35 mouse cellular contexts compared by ENCODE assay signal in genomic region chr2:10583103-10583502, GRCm38 (mm10).
"Had no signal": no experiment of that assay in that cellular context is flagged by ENCODE, and none has a peak within 500 bp of the region (broad histone marks: within the 10 kb centered on the region; RNA-seq: fewer than 3 reads in every experiment).

No protein-coding gene starts in this region.

- H3K9ac ChIP-seq: heart, embryonic 12.5 days; heart, embryonic 13.5 days; heart, embryonic 15.5 days; hindbrain, embryonic 12.5 days; hindbrain, embryonic 13.5 days; hindbrain, embryonic 14.5 days; hindbrain, embryonic 15.5 days; intestine, embryonic 15.5 days; kidney, embryonic 15.5 days had no signal

- H3K9me3 ChIP-seq: heart, embryonic 10.5 days; heart, embryonic 12.5 days; heart, embryonic 13.5 days; heart, embryonic 15.5 days; hindbrain, embryonic 10.5 days; hindbrain, embryonic 12.5 days; hindbrain, embryonic 13.5 days; hindbrain, embryonic 15.5 days; intestine, embryonic 15.5 days; kidney, embryonic 15.5 days had no signal

- H3K27ac ChIP-seq: heart, embryonic 10.5 days; heart, embryonic 13.5 days; heart, embryonic 15.5 days; hindbrain, embryonic 10.5 days; hindbrain, embryonic 12.5 days; hindbrain, embryonic 13.5 days; hindbrain, embryonic 14.5 days; hindbrain, embryonic 15.5 days; hindbrain, postnatal 0 days; intestine, embryonic 15.5 days; kidney, embryonic 15.5 days; kidney, postnatal 0 days; layer of hippocampus, adult 2 months; left cerebral cortex, adult 2 months had no signal

- DNase-seq: heart, postnatal 10 days; heart, postnatal 14 days; heart, postnatal 36 days; heart, postnatal 4 days; kidney, adult 11 months; kidney, adult 18-20 months; kidney, adult 2 months; kidney, adult 8-10 months; kidney, adult 9 months; kidney, postnatal 10 days; kidney, postnatal 14 days; kidney, postnatal 25 days; kidney, postnatal 36 days; kidney, postnatal 4 days; layer of hippocampus, adult 9-11 months; layer of hippocampus, postnatal 36 days had no signal

- ATAC-seq: hindbrain, embryonic 16.5 days; hindbrain, postnatal 0 days; intestine, embryonic 15.5 days; intestine, embryonic 16.5 days; intestine, postnatal 0 days had no signal

- H3K4me1 ChIP-seq: heart, embryonic 10.5 days; hindbrain, embryonic 10.5 days; hindbrain, embryonic 12.5 days; hindbrain, embryonic 13.5 days; hindbrain, embryonic 15.5 days; intestine, embryonic 15.5 days; kidney, embryonic 15.5 days had no signal

- H3K4me3 ChIP-seq: heart, embryonic 10.5 days; heart, embryonic 12.5 days; heart, embryonic 13.5 days; heart, embryonic 15.5 days; hindbrain, embryonic 10.5 days; hindbrain, embryonic 12.5 days; hindbrain, embryonic 13.5 days; hindbrain, embryonic 15.5 days; intestine, embryonic 15.5 days; kidney, embryonic 15.5 days; layer of hippocampus, adult 2 months; left cerebral cortex, adult 2 months had no signal

- H3K4me2 ChIP-seq: heart, embryonic 11.5 days; heart, embryonic 12.5 days; heart, embryonic 13.5 days; heart, embryonic 15.5 days; hindbrain, embryonic 12.5 days; hindbrain, embryonic 13.5 days; hindbrain, embryonic 14.5 days; hindbrain, embryonic 15.5 days; intestine, embryonic 15.5 days; kidney, embryonic 15.5 days had no signal

- H3K27me3 ChIP-seq: heart, embryonic 12.5 days; heart, embryonic 13.5 days; heart, embryonic 15.5 days; hindbrain, embryonic 12.5 days; hindbrain, embryonic 13.5 days; hindbrain, embryonic 15.5 days; intestine, embryonic 15.5 days; kidney, embryonic 15.5 days had no signal

- H3K36me3 ChIP-seq: heart, embryonic 10.5 days; heart, embryonic 12.5 days; heart, embryonic 13.5 days; heart, embryonic 15.5 days; hindbrain, embryonic 10.5 days; hindbrain, embryonic 12.5 days; hindbrain, embryonic 13.5 days; hindbrain, embryonic 15.5 days; intestine, embryonic 15.5 days; kidney, embryonic 15.5 days had no signal
